Mouse (Mus musculus) thymus, postnatal 0 days (tissue): ENCODE measurements around the gene 8030411F24Rik. TPM values are rescaled to one million over a fixed set of nuclear protein-coding genes. Genes with fewer than 3 reads are reported as not detected.
"Not testable (repeated sequence)": the region's sequence is repeated elsewhere in the genome, so short reads cannot be mapped to it uniquely, and the experiment has no call there.

Experiments used
- DNase-seq: peaks from one replicate; pipeline ENCODE4 v3.0.0-alpha.2; 2015; ENCODE audit warnings: low spot score
- polyA plus RNA-seq: library from polyadenylated mRNA; unstranded; fragments of >200 nt; fragmentation: Nextera tagmentation; extraction: Ambion mirVana; gene quantifications from 2 replicates; pipeline ENCODE4 v1.2.1, GENCODE M21; 2015

8030411F24Rik gene
- not detected in 2 replicates for polyA plus RNA-seq

- DNase-seq, result no peak
Measured at GRCm38 (mm10) chr2:148781709-148782108, at the start of gene 8030411F24Rik. 8030411F24Rik (plus strand) TSS chr2:148782009.

DNA sequence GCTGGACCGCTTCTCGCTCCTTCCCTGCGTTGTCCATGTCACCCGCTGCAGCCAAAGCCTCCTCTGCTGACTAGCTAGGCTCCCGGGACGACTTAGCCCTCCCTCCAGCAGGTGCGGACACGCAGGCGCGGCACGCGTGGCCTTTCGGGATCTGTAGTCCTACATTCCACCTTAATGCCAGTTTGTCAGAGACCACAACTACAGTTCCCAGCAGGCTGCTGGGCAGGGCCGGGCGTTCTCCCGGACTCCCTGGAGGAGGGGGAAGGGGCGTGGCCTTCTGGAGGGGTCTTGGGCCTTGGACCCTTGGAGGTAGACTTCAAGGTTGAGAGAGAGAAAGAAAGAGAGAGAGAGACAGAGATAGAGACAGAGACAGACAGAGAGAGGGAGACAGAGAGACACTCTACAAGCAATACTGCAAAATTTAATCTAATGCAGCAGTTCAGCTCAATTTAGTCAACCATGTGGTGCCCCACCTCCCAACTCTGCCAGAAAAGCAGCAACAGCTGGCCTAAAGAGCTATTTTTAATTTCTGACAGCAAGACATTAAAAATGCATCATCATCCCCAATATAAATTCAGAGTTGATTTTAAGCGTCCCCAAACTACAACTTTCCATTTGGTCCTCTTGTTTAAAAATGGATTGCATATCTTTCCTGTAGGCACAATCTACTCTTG is 49.3 kb upstream of the 8030411F24Rik start, which contains the start of gene Napb:
Napb (minus strand) TSS at position 141 of the 674 bp plus-strand sequence.
- DNase-seq, result peak; percentile 69

- no peak for DNase-seq
Measured at GRCm38 (mm10) chr2:148743001-148743400, 38.8 kb upstream of the 8030411F24Rik start.

- no peak for DNase-seq
Measured at GRCm38 (mm10) chr2:148743846-148744407, 37.9 kb upstream of the 8030411F24Rik start.

DNA sequence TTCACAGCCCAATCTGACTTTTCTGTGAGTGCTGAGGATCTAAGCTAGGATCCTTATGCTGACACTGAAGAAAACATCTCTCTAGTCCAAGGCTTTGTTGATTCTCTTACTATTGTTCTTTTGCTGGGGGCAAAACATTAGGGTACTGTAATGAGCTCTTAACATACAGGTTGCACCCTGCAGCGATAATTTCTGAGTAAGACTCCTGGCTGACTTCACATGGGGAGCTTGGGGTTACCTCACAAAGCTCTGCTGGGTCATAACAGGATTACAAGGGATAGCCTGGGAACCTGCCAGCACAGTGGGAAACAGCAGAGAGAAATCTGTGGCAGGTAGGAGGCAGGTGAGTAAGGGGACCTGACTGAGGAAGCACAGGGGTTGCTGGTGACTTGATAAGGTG is 31.8 kb upstream of the 8030411F24Rik start, which contains the start of gene Cstl1:
Cstl1 (plus strand) TSS at position 301 of the 400 bp plus-strand sequence.
- DNase-seq, result no peak

DNA sequence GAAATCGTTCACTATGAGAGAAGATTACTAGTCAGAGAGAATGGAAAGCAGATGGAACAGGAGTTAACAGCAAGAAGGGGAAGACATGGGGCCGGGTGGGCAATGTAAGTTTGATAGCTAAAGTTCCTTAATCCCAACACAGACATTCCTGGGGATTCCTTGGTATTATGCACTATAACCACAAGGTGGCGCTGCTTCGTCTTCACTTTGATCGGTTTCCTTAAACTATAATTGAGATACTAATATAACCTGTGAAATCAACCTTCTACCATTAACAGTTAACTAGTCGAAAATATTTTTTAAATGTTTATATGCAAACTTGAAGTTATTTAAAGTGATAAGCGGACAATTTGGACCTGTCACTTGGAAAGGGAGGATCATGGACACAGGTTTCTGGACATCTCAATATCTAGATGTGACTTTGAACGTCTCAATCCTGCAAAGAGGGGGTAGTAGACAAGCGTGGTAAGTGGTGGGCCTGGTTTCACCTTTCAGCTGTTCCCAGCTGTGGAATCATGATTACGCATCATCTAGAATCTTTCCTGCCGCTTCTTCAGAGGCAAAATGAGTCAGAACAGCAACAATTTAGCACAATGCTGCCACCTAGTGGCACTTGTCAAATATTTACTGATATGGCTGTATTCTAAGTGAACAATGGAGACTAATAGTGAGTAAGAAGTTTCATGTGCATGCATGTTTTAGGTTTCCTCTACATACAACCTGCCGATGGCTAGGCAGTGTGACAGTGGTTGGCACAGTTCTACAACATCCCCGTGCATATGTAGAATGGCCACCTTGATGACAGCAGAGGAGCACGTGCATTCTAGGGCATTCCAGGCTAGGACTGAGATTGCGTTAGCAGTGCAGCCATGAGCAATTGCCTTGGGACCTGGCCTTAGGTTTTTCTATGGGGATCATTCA is 29.7 kb upstream of the 8030411F24Rik start:
- DNase-seq, result peak; percentile 82

GRCm38 (mm10) chr2:148754310-148754846 is 27.4 kb upstream of the 8030411F24Rik start:
- no peak for DNase-seq

- no peak for DNase-seq
Measured at GRCm38 (mm10) chr2:148763648-148764388, 18.0 kb upstream of the 8030411F24Rik start.

- not testable (repeated sequence) for DNase-seq
Measured at GRCm38 (mm10) chr2:148771397-148771796, 10.4 kb upstream of the 8030411F24Rik start, which contains the start of gene Cst11. Cst11 (minus strand) TSS chr2:148771497.

- no peak for DNase-seq
Measured at GRCm38 (mm10) chr2:148789142-148789541, 7.3 kb downstream of the 8030411F24Rik start, which contains the start of gene Cst12. Cst12 (plus strand) TSS chr2:148789361.

- no peak for DNase-seq
Measured at GRCm38 (mm10) chr2:148798485-148798884, 16.7 kb downstream of the 8030411F24Rik start, which contains the start of gene Cst8. Cst8 (plus strand) TSS chr2:148798785.

GRCm38 (mm10) chr2:148801491-148801921 is 19.7 kb downstream of the 8030411F24Rik start:
- no peak for DNase-seq

DNA sequence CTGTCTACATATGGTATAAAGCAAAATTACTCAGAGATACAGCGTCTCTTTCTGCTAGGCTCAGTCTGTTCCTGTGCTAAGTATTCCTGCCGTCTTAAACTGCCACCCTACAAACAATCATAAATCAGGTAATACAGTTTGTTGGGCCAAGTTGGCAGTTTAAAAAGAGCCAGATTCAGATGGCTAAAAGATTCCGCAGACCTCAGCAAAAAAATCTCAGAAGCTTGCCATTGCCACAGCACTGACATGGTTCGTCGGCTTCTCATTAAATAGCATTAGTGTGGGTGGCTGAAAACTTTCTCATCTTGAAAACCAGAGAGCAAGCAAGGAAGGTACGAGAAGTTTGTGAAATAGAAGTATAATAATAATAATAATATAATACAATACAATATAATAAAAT is 24.9 kb downstream of the 8030411F24Rik start:
- DNase-seq, result no peak

DNA sequence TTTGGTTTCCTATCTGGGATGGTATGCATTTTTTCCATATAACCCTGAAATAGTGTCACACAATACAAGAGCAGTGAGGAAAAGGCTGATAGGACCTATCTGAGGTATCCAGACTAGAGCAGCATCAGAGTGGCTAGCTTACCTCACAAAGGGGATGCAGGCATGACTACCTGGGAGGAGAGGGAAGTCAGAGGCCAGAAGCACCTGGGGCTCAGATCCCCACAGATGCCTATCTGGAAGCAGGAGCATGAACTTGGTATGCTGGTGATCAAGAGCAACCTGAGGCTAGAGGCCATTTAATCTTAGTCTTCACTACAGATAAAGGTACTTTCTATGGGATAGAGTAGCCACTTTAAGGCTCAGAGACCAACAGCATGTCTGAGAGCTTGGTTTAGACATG is 38.1 kb downstream of the 8030411F24Rik start, which contains the start of gene Cst13:
Cst13 (plus strand) TSS at position 173 of the 400 bp plus-strand sequence.
- DNase-seq, result no peak

DNA sequence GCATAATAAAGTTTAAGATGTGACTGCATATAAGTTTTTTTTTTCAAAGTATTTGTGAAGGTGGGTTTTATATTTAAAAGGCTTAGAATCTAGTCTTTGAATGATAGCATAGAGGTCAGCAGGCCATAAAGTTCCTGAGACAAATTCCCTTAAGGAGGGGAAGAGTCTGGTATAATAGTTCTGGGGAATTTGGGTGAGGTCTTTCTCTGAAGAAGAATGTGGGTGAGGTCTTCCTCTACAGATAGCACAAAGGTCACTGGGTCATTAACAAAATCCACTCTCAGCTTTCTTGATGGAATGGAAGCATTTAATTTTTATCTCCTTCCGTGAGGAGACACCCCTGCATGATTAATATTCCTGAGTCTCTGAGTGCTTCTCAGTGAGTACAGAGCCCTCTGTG is 44.2 kb downstream of the 8030411F24Rik start:
- DNase-seq, result no peak

GRCm38 (mm10) chr2:148834912-148835311 is 53.1 kb downstream of the 8030411F24Rik start, which contains the start of gene Cst9:
Cst9 (plus strand) TSS chr2:148835147.
- DNase-seq, result no peak
